Mouse (Mus musculus) heart, adult 2 months (tissue): ENCODE measurements around the gene Ifngr1. TPM values are rescaled to one million over a fixed set of nuclear protein-coding genes. Genes with fewer than 3 reads are reported as not detected.

Source experiments
- DNase-seq, 2 experiments: peaks; one replicate each; pipeline ENCODE4 v3.0.0; 2021
- H3K27ac ChIP-seq: fragments of 200-600 bp; 2 replicates; pipeline ENCODE4 v1.8.1; 2022
- H3K27me3 ChIP-seq: fragments of 200-500 bp; 2 replicates; pipeline ENCODE4 v1.6.1; 2012; ENCODE audit warnings: mild to moderate bottlenecking, low read length, inconsistent platforms, mixed read lengths; ENCODE audit not compliant: control insufficient read depth, insufficient read depth
- H3K36me3 ChIP-seq: fragments of 200-500 bp; 2 replicates; pipeline ENCODE4 v1.6.1; 2012; ENCODE audit warnings: low read length, inconsistent platforms; ENCODE audit not compliant: control insufficient read depth, insufficient read depth
- H3K4me1 ChIP-seq: fragments of 200-500 bp; 2 replicates; pipeline ENCODE4 v1.6.1; 2011; ENCODE audit warnings: low read length; ENCODE audit not compliant: control insufficient read depth, insufficient read depth
- H3K4me3 ChIP-seq: fragments of 200-600 bp; 2 replicates; pipeline ENCODE4 v1.8.1; 2022
- H3K79me2 ChIP-seq: fragments of 200-500 bp; replicated peaks from 2 replicates; pipeline ENCODE4 v1.6.1; 2012; ENCODE audit warnings: mild to moderate bottlenecking, inconsistent platforms, low read length, moderate library complexity, mixed read lengths; ENCODE audit not compliant: control insufficient read depth, insufficient read depth
- H3K9ac ChIP-seq: fragments of 200-500 bp; 2 replicates; pipeline ENCODE4 v1.6.1; 2012; ENCODE audit warnings: low read depth, mild to moderate bottlenecking, control low read depth, inconsistent platforms, low read length, mixed read lengths
- CTCF ChIP-seq: fragments of 200-600 bp; IDR thresholded peaks from 2 replicates; pipeline ENCODE4 v1.8.1; 2022; ENCODE audit warnings: antibody characterized with exemption, mild to moderate bottlenecking, moderate library complexity
- EP300 ChIP-seq: fragments of 200-500 bp; IDR thresholded peaks from 2 replicates; pipeline ENCODE4 v1.6.1; 2011; ENCODE audit warnings: low read depth, low read length, control low read depth; ENCODE audit not compliant: insufficient read depth
- POLR2A ChIP-seq: fragments of 200-500 bp; IDR thresholded peaks from 2 replicates; pipeline ENCODE4 v1.6.1; 2011; ENCODE audit warnings: mild to moderate bottlenecking, low read depth, low read length, control low read depth; ENCODE audit not compliant: insufficient read depth
- WGBS: fragments of 180-500 bp; shearing (Covaris S2); methylation state at CpG from one replicate; pipeline ENCODE4 v1.1.7; 2018; 5-methylcytosine and 5-hydroxymethylcytosine counted together
- intact Hi-C: fragments of 180-260 bp; cut with DNase I; formaldehyde crosslinking; loops from one replicate; pipeline ENCODE4 v1.15.1; 2025
- polyA plus RNA-seq: library from polyadenylated mRNA; depleted of rRNA; stranded (reverse); fragments of >200 nt; gene quantifications from 2 replicates; pipeline ENCODE4 v1.2.3, GENCODE M21; 2012
- total RNA-seq, 2 experiments: library from RNA; stranded (reverse); gene quantifications; 2 replicates each; pipeline ENCODE4 v1.2.3; 2021

The Ifngr1 gene
- total and polyA plus RNA-seq, 3 experiments: 27.2 to 51.2 (median 48.2) TPM

GRCm38 (mm10) chr10:19570716-19571115, 21.0 kb upstream of the Ifngr1 start:
- TF ChIP-seq EP300 (no peak), POLR2A (no peak), CTCF (no peak)
- no peak for DNase-seq
- Histone ChIP-seq H3K27me3 (no peaks in the 10 kb centered on the region), H3K79me2 (no peaks in the 10 kb centered on the region), H3K27ac (peak overlapping the region; percentile 85), H3K4me3 (no peak overlapping the region), H3K9ac (0 out of 2 replicates have a peak overlapping the region, but pooled peaks have one; percentile 38), H3K36me3 (peaks cover 13% of the 10 kb centered on the region), H3K4me1 (peaks cover 9% of the 10 kb centered on the region)
- WGBS: 24% methylated on average over 1 of the region's 1 CpGs
- intact Hi-C loops: no loop called here

DNA sequence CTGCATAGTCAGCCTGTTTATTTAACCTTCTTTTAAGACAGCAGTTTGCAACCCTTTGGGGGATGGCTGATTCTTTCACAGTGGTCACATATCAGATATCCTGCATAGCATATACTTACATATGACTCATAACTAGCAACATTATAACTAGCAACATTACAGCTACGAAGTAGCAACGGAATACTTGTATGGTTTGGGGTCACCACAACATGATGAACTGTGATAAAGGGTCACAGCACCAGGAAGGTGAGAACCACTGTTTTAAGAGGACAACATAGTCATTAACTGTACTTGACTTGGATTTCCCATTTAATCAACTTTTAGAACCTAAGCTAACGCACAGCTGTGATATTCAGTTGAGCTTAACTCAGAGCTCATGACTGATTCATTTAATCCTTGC, 14.2 kb upstream of the Ifngr1 start:
- WGBS: 89% methylated on average over 3 of the region's 3 CpGs
- H3K36me3 ChIP-seq: peaks cover under 1% of the 10 kb centered on the region; the same call in 1 of the 2 replicates
- intact Hi-C loops: no loop called here
- no peaks in the 10 kb centered on the region for H3K27me3 ChIP-seq
- H3K27ac ChIP-seq: no peak overlapping the region
- H3K4me1 ChIP-seq: no peaks in the 10 kb centered on the region; the same call in 1 of the 2 replicates
- TF ChIP-seq CTCF (no peak), POLR2A (no peak), EP300 (no peak)
- no peak overlapping the region for H3K9ac ChIP-seq
- DNase-seq: no peak
- no peaks in the 10 kb centered on the region for H3K79me2 ChIP-seq
- H3K4me3 ChIP-seq: no peak overlapping the region

- peaks cover 2% of the 10 kb centered on the region for H3K4me1 ChIP-seq
- H3K79me2 ChIP-seq: no peaks in the 10 kb centered on the region
- DNase-seq: no peak
- no peak overlapping the region for H3K27ac ChIP-seq
- TF ChIP-seq CTCF: no peak
- no peak for TF ChIP-seq POLR2A
- TF ChIP-seq EP300: no peak
- H3K9ac ChIP-seq: no peak overlapping the region
- 89% methylated on average over 6 of the region's 6 CpGs for WGBS
- intact Hi-C loops: no loop called here
- no peaks in the 10 kb centered on the region for H3K27me3 ChIP-seq
- peaks cover 5% of the 10 kb centered on the region for H3K36me3 ChIP-seq
- H3K4me3 ChIP-seq: no peak overlapping the region
These were observed 13.7 kb upstream of the Ifngr1 start for GRCm38 (mm10) chr10:19578001-19578400.

DNA sequence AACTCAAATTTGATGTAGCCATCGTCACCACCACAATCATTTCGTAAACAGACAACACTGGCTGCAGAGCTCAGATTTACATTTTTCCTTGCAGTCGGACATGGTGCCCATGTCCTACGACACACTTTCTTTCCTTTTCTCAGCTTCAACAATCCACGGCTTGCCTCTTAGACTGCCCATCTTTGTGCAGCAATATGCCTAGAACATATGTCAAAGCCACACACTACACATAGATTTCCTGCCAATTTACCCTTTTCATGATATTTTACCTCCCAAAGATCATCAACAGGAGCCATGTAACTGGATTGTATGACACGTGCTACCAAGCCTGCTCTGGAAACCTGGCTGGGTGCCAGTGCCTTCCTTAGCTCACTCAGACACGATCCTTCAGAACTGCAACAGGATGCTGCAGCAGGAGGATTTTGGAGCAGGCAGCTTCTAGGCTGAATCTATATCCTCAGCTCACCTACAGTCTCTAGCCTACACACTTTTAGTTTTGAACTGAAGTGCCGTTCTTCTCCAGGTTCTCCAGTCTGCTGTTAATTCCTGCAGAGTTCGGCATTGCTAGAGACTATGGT, 13.3 kb upstream of the Ifngr1 start:
- 60% methylated on average over 9 of the region's 9 CpGs for WGBS
- Histone ChIP-seq H3K36me3 (peaks cover 8% of the 10 kb centered on the region), H3K4me1 (peaks cover 3% of the 10 kb centered on the region), H3K27me3 (no peaks in the 10 kb centered on the region), H3K27ac (no peak overlapping the region), H3K9ac (no peak overlapping the region), H3K4me3 (no peak overlapping the region), H3K79me2 (no peaks in the 10 kb centered on the region)
- intact Hi-C loops: no loop called here
- no peak for TF ChIP-seq CTCF
- no peak for TF ChIP-seq POLR2A
- no peak for TF ChIP-seq EP300
- DNase-seq: no peak

DNA sequence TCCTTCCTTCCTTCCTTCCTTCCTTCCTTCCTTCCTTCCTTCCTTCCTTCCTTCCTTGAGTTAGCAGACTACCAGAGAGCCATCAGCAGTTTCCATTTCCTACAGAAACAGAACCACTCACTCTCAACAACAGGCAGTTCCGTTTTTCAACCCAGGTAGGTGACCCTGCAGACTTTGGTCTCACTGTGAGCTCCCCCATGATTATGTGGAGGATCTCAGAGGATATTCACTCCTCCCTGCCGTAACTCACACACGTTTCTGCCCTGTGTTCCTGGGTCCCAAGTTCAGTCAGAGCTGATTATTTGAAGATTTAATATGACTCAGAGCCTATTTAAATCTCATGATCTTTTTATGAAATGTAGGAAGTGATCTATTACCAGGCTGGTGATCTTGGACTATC, 11.1 kb upstream of the Ifngr1 start:
- WGBS: 70% methylated on average over 3 of the region's 3 CpGs
- Histone ChIP-seq H3K36me3 (peaks cover 8% of the 10 kb centered on the region), H3K79me2 (no peaks in the 10 kb centered on the region), H3K4me3 (no peak overlapping the region), H3K27ac (no peak overlapping the region), H3K27me3 (no peaks in the 10 kb centered on the region), H3K4me1 (peaks cover 8% of the 10 kb centered on the region), H3K9ac (no peak overlapping the region)
- TF ChIP-seq CTCF (no peak), EP300 (no peak), POLR2A (no peak)
- intact Hi-C loops: no loop called here
- no peak for DNase-seq

DNA sequence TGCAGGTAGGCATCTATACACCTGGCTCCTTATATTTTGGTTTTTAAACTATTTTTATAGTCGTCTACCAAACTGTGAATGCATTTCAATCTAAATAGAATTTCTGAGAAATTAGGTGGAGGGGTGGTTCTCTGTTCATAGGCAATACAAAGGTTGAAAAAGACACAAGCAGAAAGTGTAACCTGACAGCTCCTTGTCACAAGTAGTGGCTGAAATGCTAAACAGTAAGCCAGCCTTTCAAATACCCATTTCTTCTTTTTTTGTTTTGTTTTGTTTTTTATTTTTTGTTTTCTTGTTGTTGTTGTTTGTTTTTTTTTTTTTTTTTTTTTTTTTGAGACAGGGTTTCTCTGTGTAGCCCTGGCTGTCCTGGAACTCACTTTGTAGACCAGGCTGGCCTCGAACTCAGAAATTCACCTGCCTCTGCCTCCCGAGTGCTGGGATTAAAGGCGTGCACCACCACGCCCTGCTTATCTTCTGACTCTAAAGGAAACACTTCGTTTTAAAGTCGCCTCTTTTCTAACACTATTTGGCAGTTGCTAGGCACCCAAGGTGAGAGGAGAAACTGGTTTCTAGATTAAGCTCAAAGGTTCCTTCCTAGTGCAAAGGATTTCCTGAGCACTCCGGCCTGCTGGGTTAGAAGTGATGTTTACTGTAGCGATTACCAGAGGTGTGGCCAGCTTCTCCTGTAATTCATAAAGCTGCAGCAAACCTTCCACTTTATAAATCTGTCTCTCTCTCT, 9.7 kb upstream of the Ifngr1 start:
- Histone ChIP-seq H3K36me3 (peaks cover 8% of the 10 kb centered on the region), H3K9ac (no peak overlapping the region), H3K4me3 (no peak overlapping the region), H3K27me3 (no peaks in the 10 kb centered on the region), H3K4me1 (peaks cover 8% of the 10 kb centered on the region), H3K79me2 (no peaks in the 10 kb centered on the region), H3K27ac (no peak overlapping the region; the same call in none of the 2 replicates)
- intact Hi-C loops: loop anchor here (1.0 kb wide), 1 partner anchor 19 kb away; no protein-coding TSS in a partner anchor
- 44% methylated on average over 9 of the region's 9 CpGs for WGBS
- TF ChIP-seq EP300: 0 out of 2 replicates have a peak, but pooled peaks have one; percentile 36
- no peak for TF ChIP-seq CTCF
- TF ChIP-seq POLR2A: no peak
- DNase-seq: peak in 1 of 2 experiments; percentile 50
